Mouse (Mus musculus) testis, adult 10 weeks (tissue): ENCODE data around the gene Tut4. TPM values are rescaled to one million over a fixed set of nuclear protein-coding genes. Genes with fewer than 3 reads are reported as not detected.

Experiments
- polyA plus RNA-seq: library from polyadenylated mRNA; stranded (reverse); fragments of 350-450 nt; fragmentation: Illumina TruSeq; extraction: RNeasy Lipid Tissue Mini Kit (QIAGEN cat#74804); gene quantifications from one replicate; pipeline ENCODE4 v1.2.3, GENCODE M21; 2014; ENCODE audit warnings: low read depth, low replicate concordance

Tut4 gene
- 92.5 TPM for polyA plus RNA-seq

DNA sequence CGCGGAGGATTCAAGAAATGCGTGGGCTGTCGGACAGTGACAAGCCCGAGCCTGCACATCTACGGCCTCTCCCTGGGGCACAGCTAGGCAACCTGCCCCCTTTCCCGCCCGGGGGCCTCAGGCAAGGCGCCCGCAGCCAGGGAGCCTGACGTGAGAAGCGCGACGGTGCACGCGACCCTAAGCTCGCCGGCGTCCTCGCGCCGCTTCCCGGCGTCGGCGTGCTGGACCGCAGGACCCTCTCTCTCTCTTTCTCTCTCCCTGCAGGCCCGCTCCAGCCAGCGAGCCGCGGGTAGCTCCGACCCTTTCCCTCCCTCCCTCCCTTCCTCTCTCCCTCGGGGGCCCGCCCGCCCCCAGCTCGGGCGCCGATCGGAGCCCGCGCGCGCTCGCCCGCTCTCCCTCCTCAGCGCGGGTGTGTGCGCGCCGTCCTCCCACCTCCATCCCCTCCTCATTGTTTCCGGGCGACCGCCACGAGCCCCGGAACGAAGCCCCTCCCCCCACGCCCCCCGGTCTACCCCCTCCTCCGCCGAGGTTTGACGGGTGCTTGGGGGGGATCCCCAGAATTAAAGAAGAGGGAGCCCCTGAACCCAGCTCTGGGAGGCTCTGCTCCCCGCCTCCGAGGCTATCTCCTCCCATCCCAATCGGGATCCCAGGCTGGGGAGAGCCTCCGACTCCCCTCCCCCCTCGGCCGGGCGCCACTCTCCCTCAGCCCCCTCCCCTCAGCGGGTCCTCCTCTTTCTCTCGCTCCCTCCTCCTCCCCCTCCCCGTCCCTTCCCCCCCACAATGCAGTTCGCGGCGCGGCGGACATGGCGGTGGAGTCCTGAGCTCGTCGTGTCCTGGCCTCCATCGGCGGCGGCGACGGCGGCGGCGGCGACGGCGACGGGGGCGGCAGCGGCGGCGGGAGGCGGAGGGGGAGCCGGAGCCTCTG is at the start of gene Tut4:
Tut4 (plus strand) TSS at position 196 of the 925 bp plus-strand sequence.

DNA sequence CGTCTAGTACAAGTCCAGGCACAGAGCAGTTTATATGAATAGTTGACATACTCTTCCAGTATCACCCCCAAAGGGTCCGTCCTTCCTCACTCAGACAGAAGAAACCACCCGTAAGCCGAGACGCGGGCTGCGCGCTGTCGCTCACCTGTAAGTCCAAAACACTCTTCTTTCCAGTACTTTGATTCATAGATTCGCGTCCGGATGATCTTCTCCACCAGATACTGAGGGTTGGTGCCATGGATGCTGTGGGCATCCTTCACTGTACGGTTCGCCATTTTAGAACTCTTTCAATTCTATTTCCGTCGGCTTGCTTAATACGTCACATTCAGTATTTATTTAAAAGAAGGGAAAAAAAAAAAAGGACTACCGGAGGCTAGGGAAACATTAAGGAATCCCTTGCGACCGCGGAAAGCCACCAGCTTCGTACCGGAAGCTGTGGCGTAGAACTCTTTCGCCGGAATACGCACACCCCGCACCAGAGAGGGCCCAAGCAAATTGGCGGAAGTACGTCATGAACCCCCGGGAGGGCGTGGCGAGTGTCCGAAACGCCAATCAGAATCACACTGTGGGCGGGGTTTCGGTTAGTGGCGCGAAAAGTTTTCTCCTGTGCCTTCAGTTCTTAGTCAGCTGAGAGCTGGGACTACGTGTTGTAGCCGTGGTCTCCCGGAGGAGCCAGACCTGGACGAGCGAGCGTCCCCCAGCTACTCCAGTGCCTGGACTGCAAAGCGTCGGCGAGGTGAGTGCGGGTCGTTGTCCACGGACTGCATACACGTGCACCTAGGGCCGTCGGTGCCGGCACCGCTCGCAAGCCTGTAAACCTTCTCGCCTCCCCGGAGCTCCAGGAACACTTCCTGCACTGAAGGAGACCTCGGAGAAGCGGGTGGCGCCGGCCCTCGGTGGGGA is 119.9 kb downstream of the Tut4 start, which contains the start of the genes Prpf38a and Orc1:
Prpf38a (minus strand) TSS at position 497 of the 903 bp plus-strand sequence.
Orc1 (plus strand) TSS at position 584 of the 903 bp plus-strand sequence.

Other genes starting within 250 kb of the Tut4 start
- 1.6 TPM for gene Zyg11a, start 241.4 kb upstream of the Tut4 start, polyA plus RNA-seq
- 10.1 TPM for gene Zyg11b, start 158.3 kb upstream of the Tut4 start, polyA plus RNA-seq
- 5.0 TPM for gene Coa7, start 131.3 kb upstream of the Tut4 start, polyA plus RNA-seq
- not detected for gene Shisal2a, start 76.1 kb upstream of the Tut4 start, polyA plus RNA-seq
- 0.32 TPM for gene Gpx7, start 52.5 kb upstream of the Tut4 start, polyA plus RNA-seq
- 71.0 TPM for gene Prpf38a, start 119.9 kb downstream of the Tut4 start, polyA plus RNA-seq
- 7.9 TPM for gene Orc1, start 120.0 kb downstream of the Tut4 start, polyA plus RNA-seq
- 65.0 TPM for gene Cc2d1b, start 160.5 kb downstream of the Tut4 start, polyA plus RNA-seq